Mouse (Mus musculus): Measurements from ENCODE around the gene Grm1.

DNA sequence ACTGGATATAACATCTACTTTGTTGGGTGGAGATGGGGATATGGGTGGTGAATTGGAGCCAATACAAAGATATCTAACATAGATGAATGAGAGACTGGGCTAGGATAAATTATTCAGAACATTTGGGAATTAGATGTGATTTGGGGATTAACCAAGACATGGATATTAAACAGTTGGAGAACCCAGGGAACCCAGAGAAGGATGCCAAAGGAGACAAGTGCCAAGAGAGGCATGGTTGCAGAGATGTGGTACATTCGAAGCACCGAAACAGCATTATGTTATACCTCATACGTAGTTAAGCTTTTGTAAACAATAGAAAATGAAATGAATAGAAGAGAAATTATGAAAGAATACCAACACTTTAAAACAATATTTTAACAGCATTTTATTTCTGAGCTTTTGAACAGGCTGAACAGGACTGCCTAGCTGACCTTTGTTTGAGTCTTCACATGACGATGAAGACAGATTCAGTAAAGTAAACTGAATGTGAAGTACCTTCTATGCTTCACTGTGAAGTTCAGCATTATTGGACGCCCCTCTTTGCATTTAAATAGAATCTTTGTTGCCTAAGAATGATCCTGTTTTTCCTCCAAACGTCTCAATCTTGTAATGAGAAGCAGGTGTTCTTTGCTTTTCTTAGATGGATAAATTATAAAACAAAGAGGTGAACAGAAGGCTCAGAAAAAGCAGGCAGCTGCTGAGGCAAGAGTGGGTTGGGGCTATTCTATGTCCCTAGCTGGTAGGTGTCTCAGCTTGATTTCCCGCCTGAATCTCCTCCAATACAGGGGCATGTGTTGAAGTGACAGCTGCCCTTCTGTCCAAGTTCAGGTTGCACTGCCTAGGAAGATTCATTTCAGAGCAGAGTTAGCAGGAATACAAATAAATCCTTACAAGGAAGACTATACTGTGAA, 234.5 kb downstream of the Grm1 start:
- TF ChIP-seq GATA1 (IDR thresholded peaks at IDR 0.05; ENCODE audit: borderline replicate concordance, low read length) (no peak), FLI1 (IDR thresholded peaks at IDR 0.05; ENCODE audit: low read length) (no peak)
